Mouse (Mus musculus): Measurements from ENCODE around the gene Sdk1.

DNA sequence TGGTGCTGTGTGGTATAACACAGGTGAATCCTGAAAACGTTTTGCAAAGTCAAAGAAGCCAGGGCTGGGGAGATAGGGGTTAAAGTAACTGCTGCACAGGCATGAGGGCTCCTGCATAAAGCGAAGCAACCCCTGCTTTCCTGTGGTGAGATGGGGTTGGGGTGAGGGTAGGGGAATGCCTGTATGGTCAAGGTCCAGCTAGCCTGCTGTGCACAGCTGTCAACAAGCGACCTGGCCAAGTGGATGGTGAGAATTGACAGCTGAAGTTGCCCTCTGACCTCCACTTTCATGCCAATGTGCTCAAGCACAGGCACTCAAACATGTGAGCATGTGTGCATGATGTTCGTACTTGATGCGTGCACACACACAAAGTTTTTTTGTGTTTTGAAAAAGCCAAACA, 639.4 kb downstream of the Sdk1 start:
- TF ChIP-seq FLI1 (IDR thresholded peaks at IDR 0.05; ENCODE audit: low read length) (no peak), GATA1 (IDR thresholded peaks at IDR 0.05; ENCODE audit: borderline replicate concordance, low read length) (no peak)

Measured in megakaryocyte, embryonic 14.5 days (primary cell).